Comparison of ENCODE assay signal across 16 mouse cellular contexts in the genomic region with DNA sequence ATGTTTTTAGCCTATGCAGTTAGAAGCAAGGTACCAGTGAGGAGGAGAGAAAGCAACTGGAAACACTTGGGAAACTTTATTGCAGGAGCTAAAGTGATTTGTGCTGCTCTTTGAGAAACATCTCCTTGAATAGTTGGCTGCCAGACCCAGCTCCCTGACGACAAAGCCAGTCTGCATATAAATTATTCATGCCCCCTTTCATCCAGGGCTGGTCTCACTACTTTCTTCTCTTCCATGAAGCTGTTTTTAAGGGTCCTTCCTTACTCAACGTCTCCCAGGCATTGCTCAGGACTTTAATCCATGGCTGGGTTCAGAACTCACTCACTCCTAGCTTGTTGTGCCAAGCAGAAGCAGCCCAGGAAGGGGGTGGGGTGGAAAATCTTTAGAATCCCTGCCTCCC. TPM values are rescaled to one million over a fixed set of nuclear protein-coding genes. Genes with fewer than 3 reads are reported as not detected.
DNase-seq lines count a peak whose midpoint lies in the region; ATAC-seq lines count a peak whose summit lies in the region.
"Had no signal": no experiment of that assay in that cellular context is flagged by ENCODE, and none has a peak within 500 bp of the region (broad histone marks: within the 10 kb centered on the region; RNA-seq: fewer than 3 reads in every experiment).

No protein-coding gene starts in this region.

- H3K9me3 ChIP-seq in forebrain, embryonic 12.5 days: no peaks in the 10 kb centered on the region
- H3K9me3 ChIP-seq in hindbrain, embryonic 15.5 days: no peaks in the 10 kb centered on the region
- no peaks in the 10 kb centered on the region for H3K9me3 ChIP-seq in midbrain, embryonic 15.5 days

- peaks cover 12% of the 10 kb centered on the region for H3K4me1 ChIP-seq in forebrain, embryonic 12.5 days
- 0 out of 2 replicates have a peak, but pooled peaks cover 5% of the 10 kb centered on the region for H3K4me1 ChIP-seq in hindbrain, embryonic 15.5 days (replicated peaks)
- H3K4me1 ChIP-seq in midbrain, embryonic 15.5 days: no peaks in the 10 kb centered on the region

- H3K27ac ChIP-seq in forebrain, embryonic 12.5 days: peak overlapping the region; percentile 5
- peak overlapping the region; percentile 58 for H3K27ac ChIP-seq in hindbrain, embryonic 15.5 days (replicated peaks)
- peak overlapping the region; percentile 38; the same call in 1 of the 2 replicates for H3K27ac ChIP-seq in midbrain, embryonic 15.5 days
- H3K27ac ChIP-seq: gastrocnemius, adult 2 months had no signal

- no peaks in the 10 kb centered on the region for H3K27me3 ChIP-seq in forebrain, embryonic 12.5 days
- H3K27me3 ChIP-seq in hindbrain, embryonic 15.5 days: no peaks in the 10 kb centered on the region
- H3K27me3 ChIP-seq in midbrain, embryonic 15.5 days (replicated peaks): no peaks in the 10 kb centered on the region

- H3K4me3 ChIP-seq in forebrain, embryonic 12.5 days (replicated peaks): no peak overlapping the region
- no peak overlapping the region for H3K4me3 ChIP-seq in hindbrain, embryonic 15.5 days
- no peak overlapping the region for H3K4me3 ChIP-seq in midbrain, embryonic 15.5 days
- H3K4me3 ChIP-seq: gastrocnemius, adult 2 months had no signal

- no peaks in the 10 kb centered on the region for H3K36me3 ChIP-seq in forebrain, embryonic 12.5 days (replicated peaks)
- H3K36me3 ChIP-seq in hindbrain, embryonic 15.5 days: no peaks in the 10 kb centered on the region
- H3K36me3 ChIP-seq in midbrain, embryonic 15.5 days (replicated peaks): no peaks in the 10 kb centered on the region

- H3K9ac ChIP-seq in forebrain, embryonic 12.5 days: no peak overlapping the region
- H3K9ac ChIP-seq in hindbrain, embryonic 15.5 days: no peak overlapping the region
- H3K9ac ChIP-seq in midbrain, embryonic 15.5 days: no peak overlapping the region

- ATAC-seq in forebrain, embryonic 12.5 days (ENCODE audit: low FRiP score): no peak
- peak; percentile 66; the same call in 1 of the 2 replicates for ATAC-seq in hindbrain, embryonic 15.5 days (ENCODE audit: low FRiP score, low read depth)
- ATAC-seq in midbrain, embryonic 15.5 days (replicated peaks): no peak; the same call in 1 of the 2 replicates

- 0% methylated on average over 2 of the region's 2 CpGs for WGBS in forebrain, embryonic 12.5 days
- WGBS in hindbrain, embryonic 15.5 days: 3% methylated on average over 2 of the region's 2 CpGs
- WGBS in midbrain, embryonic 15.5 days: 2% methylated on average over 2 of the region's 2 CpGs

- no peak overlapping the region for H3K4me2 ChIP-seq in forebrain, embryonic 12.5 days
- no peak overlapping the region for H3K4me2 ChIP-seq in hindbrain, embryonic 15.5 days
- H3K4me2 ChIP-seq in midbrain, embryonic 15.5 days: no peak overlapping the region
- H3K4me2 ChIP-seq: heart, embryonic 11.5 days had no signal

- peak; percentile 29 for DNase-seq in embryo, embryonic 10.5 days (ENCODE audit: low spot score)
- no peak for DNase-seq in embryo, embryonic 9.5 days (ENCODE audit: extremely low spot score)
- DNase-seq in spleen, adult 12 weeks (ENCODE audit: low spot score): no peak
- no peak for DNase-seq in left cerebral cortex, adult 18-20 months (ENCODE audit: low spot score in 2 of 2)
- no peak for DNase-seq in kidney, adult 8-10 months
- DNase-seq: adrenal gland, postnatal 10 days; cerebellum, adult 8-10 months; gastrocnemius, adult 2 months; kidney, adult 18-20 months; kidney, postnatal 4 days; lung, postnatal 14 days; thymus, postnatal 4 days had no signal

RNA-seq across cellular contexts. Expression of a gene that starts 32.0 kb away (rescaled TPM):
- 18.4 and 20.0 TPM in 2 replicates for polyA plus RNA-seq in forebrain, embryonic 12.5 days (2016; fragmentation: Nextera tagmentation; extraction: Ambion mirVana)
- polyA plus RNA-seq in hindbrain, embryonic 15.5 days (2015; fragmentation: Nextera tagmentation; extraction: Ambion mirVana): 20.1 and 22.0 TPM in 2 replicates
- polyA plus RNA-seq in midbrain, embryonic 15.5 days (2015; fragmentation: Nextera tagmentation; extraction: Ambion mirVana): 21.3 and 23.6 TPM in 2 replicates
- total RNA-seq in left cerebral cortex, adult 18-20 months (2021): 1 to 10 TPM; 4.1 to 4.7 TPM

Comparison
In these comparisons a context has a peak if more than half of its experiments do, and no peak if none do; other contexts are left out.
1. H3K27ac ChIP-seq: peak in every context shown above with its lines; median percentile 58 in hindbrain, embryonic 15.5 days; 38 in midbrain, embryonic 15.5 days; 5 in forebrain, embryonic 12.5 days.